Mouse (Mus musculus) ES-E14 (cell line): ENCODE measurements around the gene S1pr2.

Experiments
- MAFK ChIP-seq: IDR thresholded peaks from 2 replicates; pipeline ENCODE4 v1.6.1; 2014; ENCODE audit warnings: mild to moderate bottlenecking, low read depth, low read length, inconsistent platforms; ENCODE audit not compliant: insufficient read depth
- ZC3H11A ChIP-seq: IDR thresholded peaks from 2 replicates; pipeline ENCODE4 v1.6.1; 2012; ENCODE audit warnings: low read depth, mild to moderate bottlenecking, inconsistent platforms, low read length, borderline replicate concordance
- ZNF384 ChIP-seq: IDR thresholded peaks from 2 replicates; pipeline ENCODE4 v1.6.1; 2012; ENCODE audit warnings: low read depth, low read length, inconsistent platforms

DNA sequence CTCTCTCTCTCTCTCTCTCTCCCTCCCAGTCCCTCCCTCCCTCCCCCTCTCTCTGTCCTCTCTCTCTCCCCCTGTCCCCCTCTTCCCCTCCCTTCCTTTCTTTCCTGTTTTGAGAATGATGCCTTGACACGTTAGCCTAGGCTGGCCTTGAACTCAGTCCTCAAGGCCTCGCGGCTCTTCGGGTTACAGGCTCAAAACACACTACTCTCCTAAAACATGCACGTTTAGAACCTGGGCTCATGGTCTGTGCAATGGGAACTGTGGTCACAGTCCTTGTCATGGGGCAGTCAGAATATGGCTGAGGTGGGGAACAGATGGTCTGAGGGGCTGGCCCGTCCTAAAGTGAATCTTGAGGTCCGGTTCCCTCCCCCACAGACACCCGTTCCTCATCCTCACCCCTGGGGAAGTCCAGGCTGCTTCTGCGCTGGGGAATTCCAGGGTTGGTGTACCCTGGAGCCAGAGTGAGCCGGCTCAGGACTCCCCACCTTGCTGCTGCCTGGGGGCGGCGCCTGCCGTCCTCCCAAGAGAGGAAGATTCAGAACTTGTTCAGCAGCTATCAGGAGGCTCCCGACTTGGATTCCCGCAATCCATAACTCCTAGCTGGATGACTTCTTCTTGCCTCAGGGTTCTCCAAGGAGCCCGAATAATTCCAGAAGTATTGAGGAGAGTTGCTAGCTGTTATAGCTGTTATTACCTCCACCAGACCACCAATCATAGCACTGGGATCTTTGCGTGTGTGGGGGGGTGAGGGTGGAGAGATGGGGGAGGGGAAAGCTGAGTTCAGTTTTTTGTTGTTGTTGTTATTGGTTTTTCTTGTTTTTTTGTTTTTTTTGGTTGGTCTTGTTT, 40.0 kb upstream of the S1pr2 start:
- TF ChIP-seq MAFK (no peak), ZNF384 (no peak), ZC3H11A (no peak)
